Mouse (Mus musculus): ENCODE data around the gene Eif4e3.

DNA sequence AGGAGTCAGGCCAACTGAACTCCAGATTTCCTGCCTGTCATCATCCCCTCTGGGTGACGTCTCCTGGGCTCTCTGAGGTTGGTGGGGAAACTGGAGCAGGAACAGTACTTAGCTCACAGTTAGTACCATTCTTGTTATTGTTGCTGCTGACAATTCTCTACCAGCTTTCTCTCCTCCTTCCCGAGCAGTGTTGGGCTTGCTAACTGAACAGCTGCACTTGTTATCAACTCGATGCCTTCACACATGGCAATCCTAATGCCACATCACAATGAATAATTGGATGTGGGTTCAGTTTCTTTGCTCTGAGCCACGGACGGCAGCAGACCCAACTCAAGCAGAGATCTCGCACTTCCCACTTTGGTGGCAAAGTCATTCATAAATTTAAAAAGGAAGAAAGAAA lies 89.5 kb downstream of the Eif4e3 start:
- TF ChIP-seq TAL1 (IDR thresholded peaks at IDR 0.05; ENCODE audit: low read length), result no peak
- TF ChIP-seq GATA1 (IDR thresholded peaks at IDR 0.05; ENCODE audit: low read length), result no peak
